Mouse (Mus musculus) lung, adult 2 months (tissue): ENCODE results near the gene Tead1.

ENCODE experiments used
- CTCF ChIP-seq: fragments of 200-500 bp; IDR thresholded peaks from 2 replicates; pipeline ENCODE4 v1.5.1; 2011; ENCODE audit warnings: mild to moderate bottlenecking, low read length, control low read depth; ENCODE audit not compliant: insufficient read depth
- POLR2A ChIP-seq: fragments of 200-500 bp; IDR thresholded peaks from 2 replicates; pipeline ENCODE4 v1.6.1; 2011; ENCODE audit warnings: low read depth, mild to moderate bottlenecking, control low read depth, low read length, borderline replicate concordance; ENCODE audit errors: extremely low read depth

GRCm38 (mm10) chr7:112784278-112784677 lies 105.2 kb downstream of the Tead1 start:
- TF ChIP-seq CTCF (no peak), POLR2A (no peak)
